Mouse (Mus musculus) T-helper 2 cell (primary cell): ENCODE measurements around the gene Mical2.

Experiments
- in situ Hi-C: fragments of 300-600 bp; cut with MboI, MseI; formaldehyde crosslinking; loops from one replicate; pipeline ENCODE4 v1.15.1; 2025; ENCODE audit warnings: high pct_unique_total_duplicates

Mical2 gene

GRCm38 (mm10) chr7:112313211-112313610 is 87.6 kb downstream of the Mical2 start:
- in situ Hi-C loops: no loop called here

GRCm38 (mm10) chr7:112313670-112314069 is 88.0 kb downstream of the Mical2 start:
- in situ Hi-C loops: no loop called here

DNA sequence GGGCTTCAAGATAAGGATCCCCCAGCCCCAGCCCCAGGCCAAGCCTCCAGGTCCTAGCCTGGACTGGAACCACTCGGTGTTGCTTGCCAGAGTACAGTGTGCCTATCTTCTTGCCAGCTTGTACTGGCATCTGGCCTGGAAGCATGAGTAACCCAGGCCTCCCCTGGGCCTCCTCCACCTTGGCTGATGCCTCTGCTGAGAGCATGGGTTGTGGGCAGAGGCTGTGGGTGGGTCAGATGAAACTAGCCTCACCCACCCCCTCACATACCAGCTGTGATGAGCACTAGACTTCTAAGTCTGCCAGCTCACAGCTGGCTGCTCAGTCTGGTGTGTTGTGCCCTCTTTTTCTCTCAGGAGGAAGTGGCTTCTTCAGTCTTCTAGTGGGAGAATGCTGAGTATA is 90.6 kb downstream of the Mical2 start:
- in situ Hi-C loops: no loop called here

- in situ Hi-C loops: no loop called here
These were observed 91.8 kb downstream of the Mical2 start for GRCm38 (mm10) chr7:112317491-112317890.

DNA sequence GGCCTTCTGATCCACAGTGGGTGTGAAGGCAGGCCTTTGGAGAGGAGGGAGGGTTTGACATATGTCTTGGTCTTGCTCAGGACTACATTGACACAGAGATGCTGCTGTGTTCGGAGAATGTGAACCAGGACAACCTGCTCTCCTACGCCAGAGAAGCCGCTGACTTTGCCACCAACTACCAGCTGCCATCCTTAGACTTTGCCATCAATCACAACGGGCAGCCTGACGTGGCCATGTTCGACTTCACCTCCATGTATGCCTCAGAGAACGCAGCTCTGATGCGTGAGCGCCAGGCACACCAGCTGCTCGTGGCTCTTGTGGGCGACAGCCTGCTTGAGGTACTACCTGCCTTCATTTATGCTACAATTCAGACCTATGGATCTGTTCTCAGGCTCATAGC is 92.7 kb downstream of the Mical2 start:
- in situ Hi-C loops: no loop called here

DNA sequence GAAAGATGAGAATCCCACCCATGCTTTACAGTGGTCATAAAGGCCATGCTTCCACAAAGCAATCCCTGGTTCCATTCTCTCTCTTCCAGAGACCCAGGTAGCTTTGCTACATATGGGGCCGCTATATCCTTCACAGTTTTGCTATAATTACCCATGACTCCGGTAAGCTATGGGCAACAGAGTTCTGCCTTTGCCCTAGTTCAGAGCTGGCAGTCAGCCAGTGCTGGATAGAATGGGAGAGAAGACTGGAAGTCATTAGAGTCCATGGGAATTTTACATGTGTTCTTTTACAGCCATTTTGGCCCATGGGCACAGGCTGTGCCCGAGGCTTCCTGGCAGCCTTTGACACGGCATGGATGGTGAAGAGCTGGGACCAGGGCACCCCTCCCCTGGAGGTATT is 93.8 kb downstream of the Mical2 start:
- in situ Hi-C loops: no loop called here

DNA sequence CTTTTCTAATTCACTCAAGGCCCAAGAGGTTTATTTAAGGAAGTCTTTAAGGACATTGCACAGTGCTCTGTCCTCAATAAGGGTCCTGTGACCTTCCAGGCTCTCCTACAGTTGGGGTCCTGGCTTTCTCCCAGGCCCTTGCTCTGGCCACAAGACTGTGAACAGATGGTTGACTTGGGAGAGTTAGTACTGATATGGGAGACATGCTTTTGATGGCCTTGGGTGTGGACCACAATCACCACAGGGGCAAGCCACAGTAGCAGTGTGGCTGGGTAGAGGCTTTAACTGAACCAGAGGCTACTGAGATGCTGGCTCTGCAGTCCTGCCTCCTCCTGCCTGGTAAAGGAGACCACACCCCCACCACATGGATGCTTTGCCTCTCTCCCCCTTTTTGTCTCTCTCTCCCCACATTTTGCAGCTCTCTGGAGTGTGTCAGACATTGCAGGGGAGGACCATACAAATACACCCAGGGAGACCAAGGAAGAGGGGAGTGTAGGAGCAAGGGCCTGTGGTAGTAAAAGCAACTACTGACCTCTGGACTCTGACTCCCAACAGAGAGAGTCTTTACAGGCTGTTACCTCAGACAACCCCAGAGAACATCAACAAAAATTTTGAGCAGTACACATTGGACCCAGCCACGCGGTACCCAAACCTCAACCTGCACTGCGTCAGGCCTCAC is 94.5 kb downstream of the Mical2 start:
- in situ Hi-C loops: no loop called here

- in situ Hi-C loops: no loop called here
These were observed 96.4 kb downstream of the Mical2 start for GRCm38 (mm10) chr7:112321798-112322794.

- in situ Hi-C loops: no loop called here
These were observed 98.9 kb downstream of the Mical2 start for GRCm38 (mm10) chr7:112324577-112324976.

- in situ Hi-C loops: no loop called here
These were observed 101.2 kb downstream of the Mical2 start for GRCm38 (mm10) chr7:112326852-112327251.

DNA sequence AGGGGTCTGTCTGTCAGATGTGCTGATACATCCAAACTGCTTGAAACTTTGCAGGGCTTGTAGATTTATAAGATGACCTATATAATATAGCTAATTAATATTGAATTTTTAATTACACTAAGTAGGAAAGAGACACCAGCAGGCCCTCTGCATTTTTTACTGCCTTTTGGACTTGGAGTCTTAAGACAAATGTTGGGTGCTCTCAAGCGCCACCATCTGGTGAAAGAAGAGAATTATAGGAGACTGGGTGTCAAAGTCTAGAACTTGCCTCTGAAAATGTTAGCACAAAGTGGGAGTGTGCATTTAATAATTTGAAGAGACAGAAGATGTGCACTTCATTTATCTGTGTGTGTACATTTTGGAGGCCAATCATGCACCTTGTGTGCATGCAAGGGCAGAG is 103.3 kb downstream of the Mical2 start:
- in situ Hi-C loops: no loop called here

GRCm38 (mm10) chr7:112329496-112329895 is 103.8 kb downstream of the Mical2 start:
- in situ Hi-C loops: no loop called here

DNA sequence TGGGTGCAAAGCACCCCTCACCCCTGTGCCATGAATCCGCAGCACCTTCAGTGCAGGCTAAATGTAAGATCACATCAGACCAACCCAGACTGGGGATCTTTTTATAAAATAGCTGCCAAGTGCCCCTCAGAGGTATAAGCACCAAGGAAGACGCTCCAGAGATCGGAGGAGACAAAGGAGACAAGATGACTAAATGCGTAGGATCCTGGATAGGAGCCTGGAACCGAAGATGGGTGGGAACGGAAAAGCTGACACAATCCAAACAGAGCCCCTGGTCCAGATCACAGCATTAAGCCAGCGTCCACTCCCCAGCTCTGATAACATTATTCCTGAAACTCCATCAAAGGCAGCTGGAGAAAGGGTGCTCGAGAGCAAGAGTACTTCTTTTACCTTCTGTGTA is 105.3 kb downstream of the Mical2 start:
- in situ Hi-C loops: no loop called here

- in situ Hi-C loops: no loop called here
These were observed 106.1 kb downstream of the Mical2 start for GRCm38 (mm10) chr7:112331804-112332203.

DNA sequence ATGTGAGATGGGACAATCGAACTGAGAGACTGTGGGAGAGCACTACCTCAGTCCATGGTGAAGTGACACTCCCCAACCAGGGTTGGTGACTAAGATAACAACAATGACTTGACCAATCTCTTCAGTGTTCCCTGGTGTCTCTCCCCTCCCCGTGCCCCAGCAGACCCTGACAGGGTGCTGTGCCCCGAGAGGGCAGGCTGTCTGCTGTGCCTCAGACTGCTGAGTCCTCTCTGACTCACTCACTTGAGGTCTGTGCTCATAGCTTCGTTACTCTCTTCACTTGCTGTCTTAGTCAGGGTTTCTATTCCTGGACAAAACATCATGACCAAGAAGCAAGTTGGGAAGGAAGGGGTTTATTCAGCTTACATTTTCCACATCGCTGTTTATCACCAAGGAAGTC is 106.8 kb downstream of the Mical2 start:
- in situ Hi-C loops: no loop called here

DNA sequence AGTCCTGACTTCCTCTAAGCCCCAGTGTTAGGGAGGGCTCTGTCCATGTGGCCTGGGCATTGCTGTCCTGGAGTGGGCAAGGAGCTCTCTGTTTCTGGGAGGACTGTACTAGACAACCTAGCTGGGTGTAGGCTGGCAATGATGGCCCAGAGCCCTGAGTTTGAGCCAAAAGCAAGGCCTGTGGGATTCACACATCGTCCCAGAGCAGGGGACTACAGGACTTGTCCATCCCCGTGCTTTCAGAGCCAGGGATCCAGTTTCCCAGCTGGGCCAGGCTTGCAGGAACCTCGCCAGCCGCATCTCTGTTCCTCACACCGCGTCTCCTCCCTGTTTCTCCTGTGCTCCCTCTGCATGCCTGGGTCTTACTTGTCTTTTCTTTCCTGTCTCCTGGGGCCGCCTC is 107.7 kb downstream of the Mical2 start:
- in situ Hi-C loops: no loop called here

GRCm38 (mm10) chr7:112336213-112336631 is 110.6 kb downstream of the Mical2 start:
- in situ Hi-C loops: no loop called here

DNA sequence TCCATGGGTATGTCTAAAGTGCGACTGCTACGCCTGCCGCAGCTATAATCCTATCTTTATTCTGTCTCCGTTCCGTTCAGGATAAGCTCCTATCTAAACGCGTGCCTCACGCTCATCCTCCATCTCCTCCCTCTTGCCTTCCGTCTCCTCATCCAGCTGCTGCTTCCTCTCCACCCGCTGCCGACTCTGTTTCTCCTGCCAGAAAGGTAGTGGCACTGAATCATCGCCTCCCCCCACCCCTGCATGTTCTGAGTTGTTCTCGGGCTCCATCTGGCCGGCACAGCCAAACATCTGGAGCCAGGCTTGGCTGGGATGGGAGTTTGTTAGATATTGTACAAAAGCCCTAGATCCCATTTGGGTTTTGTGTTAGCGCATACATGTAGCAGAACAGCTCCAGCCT is 111.1 kb downstream of the Mical2 start:
- in situ Hi-C loops: no loop called here

DNA sequence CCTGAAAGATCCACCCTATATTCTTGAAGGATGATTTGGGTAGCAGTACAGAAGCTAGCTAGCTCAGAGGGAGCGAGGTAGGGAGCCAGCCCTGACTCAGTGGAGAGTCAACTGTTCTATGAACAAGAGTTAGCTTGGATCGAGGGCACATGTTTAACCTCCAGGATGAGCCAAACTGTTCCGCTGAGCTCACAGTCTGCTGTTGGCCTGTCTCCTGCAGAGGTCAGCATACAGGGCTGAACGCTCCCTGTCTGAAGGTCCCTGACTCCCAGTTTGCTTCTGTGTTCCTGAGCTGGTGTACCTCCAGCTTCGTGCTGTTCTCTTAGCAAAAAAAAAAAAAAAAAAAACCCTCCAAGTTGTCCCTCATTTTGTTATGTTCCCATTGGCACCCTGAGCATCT is 112.1 kb downstream of the Mical2 start:
- in situ Hi-C loops: no loop called here

DNA sequence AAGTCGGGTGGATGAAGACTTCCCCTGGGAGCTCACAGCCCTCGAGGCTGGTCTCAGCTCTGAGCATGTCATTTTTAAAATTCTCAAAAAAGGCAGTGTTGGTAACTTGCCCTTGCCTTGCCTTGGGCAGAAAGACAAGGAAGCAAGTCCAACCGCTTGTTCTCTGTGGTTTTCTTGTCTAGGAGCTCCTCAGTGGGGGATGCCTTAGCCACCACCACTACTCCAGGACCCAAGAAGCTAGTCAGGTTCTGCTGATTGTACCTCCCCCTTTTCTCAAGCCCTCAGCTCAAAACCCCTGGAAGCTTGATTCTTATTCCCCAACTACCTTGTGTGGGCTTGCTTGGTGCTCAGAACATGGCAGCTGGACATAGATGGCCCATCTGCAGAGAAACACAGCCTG is 115.4 kb downstream of the Mical2 start:
- in situ Hi-C loops: no loop called here

- in situ Hi-C loops: no loop called here
These were observed 120.0 kb downstream of the Mical2 start for GRCm38 (mm10) chr7:112345687-112346086.

- in situ Hi-C loops: no loop called here
These were observed 125.9 kb downstream of the Mical2 start for GRCm38 (mm10) chr7:112351541-112351940.

- in situ Hi-C loops: no loop called here
These were observed 126.3 kb downstream of the Mical2 start for GRCm38 (mm10) chr7:112352005-112352404.
